Mouse (Mus musculus) liver, postnatal 0 days (tissue): ENCODE data around the gene Mcam.

Experiments
- CTCF ChIP-seq: sonication (generic); IDR thresholded peaks from 2 replicates; pipeline ENCODE4 v1.5.1; 2016; ENCODE audit warnings: antibody characterized with exemption, low read depth
- EP300 ChIP-seq: IDR thresholded peaks from 2 replicates; pipeline ENCODE4 v1.6.1; 2016; ENCODE audit warnings: antibody characterized with exemption, low read depth, mild to moderate bottlenecking

- TF ChIP-seq CTCF (no peak), EP300 (no peak)
Observed at GRCm38 (mm10) chr9:44094737-44095136, 39.5 kb upstream of the Mcam start.
